Mouse (Mus musculus) midbrain, embryonic 11.5 days (tissue): Measurements from ENCODE around the gene Dpp6. TPM values are rescaled to one million over a fixed set of nuclear protein-coding genes. Genes with fewer than 3 reads are reported as not detected.

Experiments used
- ATAC-seq: fragments of 200-750 bp; cut with Nextera tagmentation; 2 replicates; pipeline ENCODE4 v1.8.0; 2017; ENCODE audit warnings: moderate TSS enrichment, moderate library complexity; ENCODE audit not compliant: low FRiP score
- DNase-seq: peaks from one replicate; pipeline ENCODE4 v3.0.0; 2015; ENCODE audit warnings: low spot score; ENCODE audit errors: missing footprints
- H3K27ac ChIP-seq: fragments of 300-500 bp; sonication (generic); 2 replicates; pipeline ENCODE4 v1.5.1; 2014; ENCODE audit warnings: low read depth, low read length
- H3K27me3 ChIP-seq: fragments of 300-500 bp; sonication (generic); 2 replicates; pipeline ENCODE4 v1.6.1; 2014; ENCODE audit warnings: mild to moderate bottlenecking, low read length, moderate library complexity, mixed read lengths; ENCODE audit not compliant: control insufficient read depth, insufficient read depth
- H3K36me3 ChIP-seq: fragments of 300-500 bp; sonication (generic); 2 replicates; pipeline ENCODE4 v1.6.1; 2014; ENCODE audit warnings: mild to moderate bottlenecking, low read length, moderate library complexity, mixed read lengths; ENCODE audit not compliant: control insufficient read depth, insufficient read depth
- H3K4me1 ChIP-seq: fragments of 300-500 bp; sonication (generic); 2 replicates; pipeline ENCODE4 v1.6.1; 2014; ENCODE audit warnings: low read length; ENCODE audit not compliant: control insufficient read depth, insufficient read depth
- H3K4me2 ChIP-seq: fragments of 300-500 bp; sonication (generic); 2 replicates; pipeline ENCODE4 v1.6.1; 2014; ENCODE audit warnings: mild to moderate bottlenecking, moderate library complexity
- H3K4me3 ChIP-seq: fragments of 300-500 bp; sonication (generic); 2 replicates; pipeline ENCODE4 v1.5.1; 2014; ENCODE audit warnings: low read depth, low read length
- H3K9ac ChIP-seq: fragments of 300-500 bp; sonication (generic); 2 replicates; pipeline ENCODE4 v1.6.1; 2014; ENCODE audit warnings: low read length
- H3K9me3 ChIP-seq: fragments of 300-500 bp; sonication (generic); 2 replicates; pipeline ENCODE4 v1.6.1; 2016; ENCODE audit warnings: low read length; ENCODE audit not compliant: control insufficient read depth
- WGBS: fragments of 180-500 bp; shearing (Covaris S2); extraction: QIAGEN DNeasy Blood & Tissue Kit; methylation state at CpG from one replicate; pipeline ENCODE4 v1.1.7; 2014; 5-methylcytosine and 5-hydroxymethylcytosine counted together
- polyA plus RNA-seq: library from polyadenylated mRNA; unstranded; fragments of >200 nt; fragmentation: Nextera tagmentation; extraction: Ambion mirVana; gene quantifications from 2 replicates; pipeline ENCODE4 v1.2.1, GENCODE M21; 2014

Dpp6 gene
- polyA plus RNA-seq, 1 experiment from 2014 or later = 13.4 TPM

GRCm38 (mm10) chr5:27184963-27185362, 368.0 kb downstream of the Dpp6 start:
- H3K4me3 ChIP-seq = no peak overlapping the region
- H3K27ac ChIP-seq = no peak overlapping the region
- ATAC-seq = no peak
- no peaks in the 10 kb centered on the region for H3K36me3 ChIP-seq
- DNase-seq = no peak
- no peaks in the 10 kb centered on the region for H3K4me1 ChIP-seq
- no peak overlapping the region for H3K4me2 ChIP-seq
- H3K9me3 ChIP-seq = no peaks in the 10 kb centered on the region
- H3K9ac ChIP-seq = no peak overlapping the region
- 87% methylated on average over 4 of the region's 4 CpGs for WGBS
- no peaks in the 10 kb centered on the region for H3K27me3 ChIP-seq

- Histone ChIP-seq H3K27ac (no peak overlapping the region), H3K27me3 (no peaks in the 10 kb centered on the region), H3K9ac (no peak overlapping the region), H3K4me2 (no peak overlapping the region), H3K9me3 (no peaks in the 10 kb centered on the region), H3K4me1 (no peaks in the 10 kb centered on the region), H3K4me3 (no peak overlapping the region), H3K36me3 (no peaks in the 10 kb centered on the region)
- WGBS = 81% methylated on average over 5 of the region's 5 CpGs
- DNase-seq (no peak), ATAC-seq (no peak)
Observed at GRCm38 (mm10) chr5:27191242-27191969, 374.4 kb downstream of the Dpp6 start.

GRCm38 (mm10) chr5:27194157-27194556, 377.2 kb downstream of the Dpp6 start:
- no peak overlapping the region for H3K4me2 ChIP-seq
- no peaks in the 10 kb centered on the region for H3K4me1 ChIP-seq
- DNase-seq (no peak), ATAC-seq (no peak)
- no peak overlapping the region for H3K27ac ChIP-seq
- no peak overlapping the region for H3K9ac ChIP-seq
- no peak overlapping the region for H3K4me3 ChIP-seq
- no peaks in the 10 kb centered on the region for H3K36me3 ChIP-seq
- no peaks in the 10 kb centered on the region for H3K27me3 ChIP-seq
- H3K9me3 ChIP-seq = no peaks in the 10 kb centered on the region
- WGBS = 92% methylated on average over 3 of the region's 3 CpGs

GRCm38 (mm10) chr5:27194975-27195374, 378.0 kb downstream of the Dpp6 start:
- Histone ChIP-seq H3K4me2 (no peak overlapping the region), H3K36me3 (no peaks in the 10 kb centered on the region), H3K4me1 (no peaks in the 10 kb centered on the region), H3K27me3 (no peaks in the 10 kb centered on the region), H3K4me3 (no peak overlapping the region), H3K9me3 (no peaks in the 10 kb centered on the region), H3K27ac (no peak overlapping the region), H3K9ac (no peak overlapping the region)
- whole genome bisulfite sequencing = 80% methylated on average over 1 of the region's 1 CpGs
- no peak for ATAC-seq
- DNase-seq = no peak

- Histone ChIP-seq H3K9me3 (no peaks in the 10 kb centered on the region), H3K4me1 (no peaks in the 10 kb centered on the region), H3K27me3 (no peaks in the 10 kb centered on the region), H3K27ac (no peak overlapping the region), H3K36me3 (no peaks in the 10 kb centered on the region), H3K9ac (no peak overlapping the region), H3K4me3 (no peak overlapping the region), H3K4me2 (no peak overlapping the region)
- WGBS = 66% methylated on average over 2 of the region's 2 CpGs
- ATAC-seq (no peak), DNase-seq (no peak)
Observed at GRCm38 (mm10) chr5:27200581-27201341, 383.8 kb downstream of the Dpp6 start.

GRCm38 (mm10) chr5:27203131-27203530, 386.1 kb downstream of the Dpp6 start:
- Histone ChIP-seq H3K27me3 (no peaks in the 10 kb centered on the region), H3K4me3 (no peak overlapping the region), H3K36me3 (no peaks in the 10 kb centered on the region), H3K4me2 (no peak overlapping the region), H3K9ac (no peak overlapping the region), H3K27ac (no peak overlapping the region), H3K9me3 (no peaks in the 10 kb centered on the region), H3K4me1 (no peaks in the 10 kb centered on the region)
- DNase-seq (no peak), ATAC-seq (no peak)

- Histone ChIP-seq H3K36me3 (no peaks in the 10 kb centered on the region), H3K9me3 (no peaks in the 10 kb centered on the region)
- no peak for ATAC-seq
Observed at GRCm38 (mm10) chr5:27204721-27205120, 387.7 kb downstream of the Dpp6 start.

GRCm38 (mm10) chr5:27205754-27206153, 388.8 kb downstream of the Dpp6 start:
- H3K27me3 ChIP-seq = no peaks in the 10 kb centered on the region
- no peak overlapping the region for H3K4me2 ChIP-seq
- ATAC-seq (no peak), DNase-seq (no peak)
- no peaks in the 10 kb centered on the region for H3K4me1 ChIP-seq
- H3K4me3 ChIP-seq = no peak overlapping the region
- H3K9ac ChIP-seq = no peak overlapping the region
- WGBS = 87% methylated on average over 2 of the region's 2 CpGs
- no peak overlapping the region for H3K27ac ChIP-seq
- H3K36me3 ChIP-seq = no peaks in the 10 kb centered on the region
- no peaks in the 10 kb centered on the region for H3K9me3 ChIP-seq

More at GRCm38 (mm10) chr5:27204721-27205120, 387.7 kb downstream of the Dpp6 start:
- H3K4me1 ChIP-seq = no peaks in the 10 kb centered on the region
- H3K27me3 ChIP-seq = no peaks in the 10 kb centered on the region
- no peak for DNase-seq
- no peak overlapping the region for H3K9ac ChIP-seq
- no peak overlapping the region for H3K4me2 ChIP-seq
- H3K27ac ChIP-seq = no peak overlapping the region
- 77% methylated on average over 3 of the region's 3 CpGs for WGBS
- no peak overlapping the region for H3K4me3 ChIP-seq

- Histone ChIP-seq H3K4me2 (no peak overlapping the region), H3K27ac (no peak overlapping the region), H3K9ac (no peak overlapping the region), H3K4me3 (no peak overlapping the region), H3K27me3 (no peaks in the 10 kb centered on the region), H3K9me3 (no peaks in the 10 kb centered on the region), H3K36me3 (no peaks in the 10 kb centered on the region), H3K4me1 (no peaks in the 10 kb centered on the region)
- no peak for DNase-seq
- WGBS = 91% methylated on average over 7 of the region's 7 CpGs
- no peak for ATAC-seq
Observed at GRCm38 (mm10) chr5:27206213-27206612, 389.2 kb downstream of the Dpp6 start.
